In genomic region chr12:66679558-66679957, GRCm38 (mm10) we compare ENCODE assay signal across 34 mouse cellular contexts.
"Had no signal": no experiment of that assay in that cellular context is flagged by ENCODE, and none has a peak within 500 bp of the region (broad histone marks: within the 10 kb centered on the region; RNA-seq: fewer than 3 reads in every experiment).

No protein-coding gene starts in this region.

- H3K4me3 ChIP-seq: heart, embryonic 10.5 days; heart, embryonic 12.5 days; heart, embryonic 13.5 days; heart, embryonic 15.5 days; hindbrain, embryonic 10.5 days; hindbrain, embryonic 12.5 days; hindbrain, embryonic 13.5 days; hindbrain, embryonic 15.5 days; intestine, embryonic 15.5 days; kidney, embryonic 15.5 days; left cerebral cortex, adult 2 months had no signal

- DNase-seq: heart, postnatal 10 days; heart, postnatal 14 days; heart, postnatal 36 days; heart, postnatal 4 days; kidney, adult 11 months; kidney, adult 18-20 months; kidney, adult 2 months; kidney, adult 8-10 months; kidney, adult 9 months; kidney, postnatal 10 days; kidney, postnatal 14 days; kidney, postnatal 25 days; kidney, postnatal 36 days; kidney, postnatal 4 days; layer of hippocampus, adult 9-11 months; layer of hippocampus, postnatal 36 days had no signal

- H3K27ac ChIP-seq: heart, embryonic 10.5 days; heart, embryonic 13.5 days; heart, embryonic 15.5 days; hindbrain, embryonic 10.5 days; hindbrain, embryonic 12.5 days; hindbrain, embryonic 13.5 days; hindbrain, embryonic 14.5 days; hindbrain, embryonic 15.5 days; hindbrain, postnatal 0 days; intestine, embryonic 15.5 days; kidney, embryonic 15.5 days; kidney, postnatal 0 days; left cerebral cortex, adult 2 months had no signal

- ATAC-seq: hindbrain, embryonic 16.5 days; hindbrain, postnatal 0 days; inflammation-experienced regulatory T-cells, adult 6 months; intestine, embryonic 15.5 days; intestine, embryonic 16.5 days; intestine, postnatal 0 days had no signal
